Mouse (Mus musculus): ENCODE measurements at regions not wholly inside any gene's neighbourhood (a gene's known extent, or its start where the extent isn't known, plus 50 kb on each side); places are given as distances from the start of the nearest gene placed in this dataset.

GRCm38 (mm10) chr1:13752479-13752878, 2338.6 kb downstream of the A830018L16Rik start:
- no peaks in the 10 kb centered on the region for H3K4me1 ChIP-seq (replicated peaks; ENCODE audit: control insufficient read depth, insufficient read depth, low read length)
- H3K9ac ChIP-seq (ENCODE audit: low read length): no peak overlapping the region
- no peak overlapping the region for H3K27ac ChIP-seq (ENCODE audit: low read length)
- no peaks in the 10 kb centered on the region for H3K36me3 ChIP-seq (ENCODE audit: control insufficient read depth, insufficient read depth, low read length)
- ATAC-seq (ENCODE audit: low read depth): no peak
- H3K27me3 ChIP-seq (ENCODE audit: control insufficient read depth, insufficient read depth, low read depth, low read length): no peaks in the 10 kb centered on the region
- WGBS: 33% methylated on average over 1 of the region's 1 CpGs
- H3K4me2 ChIP-seq (ENCODE audit: low read depth, low read length): no peak overlapping the region
- H3K4me3 ChIP-seq (ENCODE audit: low read length): no peak overlapping the region
- no peaks in the 10 kb centered on the region for H3K9me3 ChIP-seq (ENCODE audit: control insufficient read depth, low read length)

- no peak overlapping the region for H3K4me2 ChIP-seq (ENCODE audit: low read depth, low read length)
- no peak for ATAC-seq (ENCODE audit: low read depth)
- no peak overlapping the region for H3K9ac ChIP-seq (ENCODE audit: low read length)
- H3K27ac ChIP-seq (ENCODE audit: low read length): no peak overlapping the region
- WGBS: 63% methylated on average over 1 of the region's 1 CpGs
- H3K4me3 ChIP-seq (ENCODE audit: low read length): no peak overlapping the region
- no peaks in the 10 kb centered on the region for H3K4me1 ChIP-seq (replicated peaks; ENCODE audit: control insufficient read depth, insufficient read depth, low read length)
- no peaks in the 10 kb centered on the region for H3K36me3 ChIP-seq (ENCODE audit: control insufficient read depth, insufficient read depth, low read length)
- no peaks in the 10 kb centered on the region for H3K27me3 ChIP-seq (ENCODE audit: control insufficient read depth, insufficient read depth, low read depth, low read length)
- no peaks in the 10 kb centered on the region for H3K9me3 ChIP-seq (ENCODE audit: control insufficient read depth, low read length)
Measured at GRCm38 (mm10) chr1:13751381-13751780, 2337.5 kb downstream of the A830018L16Rik start.
